Mouse (Mus musculus) cerebellum, adult 2 months (tissue): ENCODE measurements around the gene Ntpcr.

Experiments used
- CTCF ChIP-seq: fragments of 200-500 bp; IDR thresholded peaks from 2 replicates; pipeline ENCODE4 v1.5.1; 2011; ENCODE audit warnings: low read depth, mild to moderate bottlenecking, control low read depth, low read length, moderate library complexity, borderline replicate concordance; ENCODE audit not compliant: insufficient read depth
- POLR2A ChIP-seq: fragments of 200-500 bp; IDR thresholded peaks from 2 replicates; pipeline ENCODE4 v1.6.1; 2011; ENCODE audit warnings: low read length, control low read depth, borderline replicate concordance; ENCODE audit not compliant: insufficient read depth

GRCm38 (mm10) chr8:125757106-125757496, 27.3 kb downstream of the Ntpcr start:
- TF ChIP-seq CTCF (no peak), POLR2A (no peak)
